Mouse (Mus musculus) embryonic fibroblast, embryonic 13.5 days (primary cell): ENCODE measurements around the gene Syt13. TPM values are rescaled to one million over a fixed set of nuclear protein-coding genes. Genes with fewer than 3 reads are reported as not detected.

Experiments
- H3K27ac ChIP-seq: 2 replicates; pipeline ENCODE4 v1.5.1; 2012; ENCODE audit warnings: low read length, control low read depth, inconsistent platforms; ENCODE audit not compliant: insufficient read depth
- H3K4me1 ChIP-seq: 2 replicates; pipeline ENCODE4 v1.6.1; 2011; ENCODE audit warnings: low read length; ENCODE audit not compliant: control insufficient read depth, insufficient read depth
- H3K4me3 ChIP-seq: 2 replicates; pipeline ENCODE4 v1.5.1; 2011; ENCODE audit warnings: mild to moderate bottlenecking, control low read depth, low read length; ENCODE audit not compliant: insufficient read depth
- CTCF ChIP-seq: IDR thresholded peaks from 2 replicates; pipeline ENCODE4 v1.5.1; 2011; ENCODE audit warnings: mild to moderate bottlenecking, control low read depth, low read length, moderate library complexity, borderline replicate concordance; ENCODE audit not compliant: insufficient read depth
- POLR2A ChIP-seq: IDR thresholded peaks from 2 replicates; pipeline ENCODE4 v1.6.1; 2011; ENCODE audit warnings: low read depth, mild to moderate bottlenecking, control low read depth, low read length, moderate library complexity
- polyA plus RNA-seq: library from polyadenylated mRNA; stranded (reverse); fragments of >200 nt; gene quantifications from 2 replicates; pipeline ENCODE4 v1.2.4, GENCODE M21; 2011; ENCODE audit warnings: low read depth; ENCODE audit not compliant: missing spikeins, insufficient read length

Syt13 gene
- polyA plus RNA-seq, 1 experiment, result 13.4 TPM

DNA sequence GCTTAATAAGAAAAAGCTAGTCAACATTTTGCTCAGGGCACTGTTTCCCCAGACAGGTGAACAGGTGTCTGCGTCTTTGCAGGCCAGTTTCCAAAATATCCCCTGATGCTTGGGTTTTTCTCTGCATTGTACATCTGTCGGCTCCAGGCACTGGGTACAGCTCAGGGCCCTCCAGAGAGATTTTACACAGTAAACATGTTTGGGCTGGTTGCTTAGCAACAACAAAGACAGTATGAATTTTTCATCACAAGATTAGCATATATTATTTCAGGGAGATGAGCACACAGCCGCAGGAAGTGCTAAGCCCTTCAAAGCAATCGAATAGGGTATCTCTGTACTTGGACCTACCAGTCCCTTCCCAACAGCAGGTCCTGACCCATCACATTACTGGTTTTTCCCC is 5.8 kb downstream of the Syt13 start:
- H3K4me3 ChIP-seq, result no peak overlapping the region
- H3K27ac ChIP-seq, result no peak overlapping the region
- no peak for TF ChIP-seq CTCF
- TF ChIP-seq POLR2A, result no peak

DNA sequence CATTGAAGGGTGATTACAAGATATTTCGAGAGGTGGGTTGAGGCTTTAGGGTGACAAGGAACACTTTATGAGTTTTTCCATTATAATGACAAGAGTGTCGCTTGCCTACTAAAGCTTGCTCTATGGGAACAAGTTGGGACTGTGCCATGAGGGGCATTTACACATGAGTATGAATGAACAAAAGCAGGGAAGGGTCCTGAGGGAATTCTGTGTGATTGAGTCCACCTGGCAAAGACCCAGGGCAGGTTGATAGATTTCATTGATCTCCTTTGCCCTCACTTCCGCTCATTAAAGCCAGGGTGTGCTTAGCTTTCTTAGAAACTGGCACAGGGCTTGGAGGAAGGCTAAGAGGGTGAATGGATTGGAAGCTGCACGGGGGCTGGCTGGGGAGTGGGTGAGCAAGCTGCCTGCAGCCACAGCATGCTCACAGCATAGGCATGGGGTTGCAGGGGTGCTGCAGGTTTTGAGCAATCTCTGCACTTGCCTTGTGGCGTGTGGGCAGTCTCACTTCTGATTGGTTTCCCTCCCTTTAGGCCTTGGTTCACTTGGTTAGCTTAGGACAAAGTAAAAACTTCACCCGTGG is 9.9 kb downstream of the Syt13 start:
- Histone ChIP-seq H3K27ac (no peak overlapping the region), H3K4me1 (no peaks in the 10 kb centered on the region), H3K4me3 (no peak overlapping the region)
- TF ChIP-seq POLR2A, result no peak
- TF ChIP-seq CTCF, result no peak

More for the DNA sequence above, 5.8 kb downstream of the Syt13 start:
- no peaks in the 10 kb centered on the region for H3K4me1 ChIP-seq

DNA sequence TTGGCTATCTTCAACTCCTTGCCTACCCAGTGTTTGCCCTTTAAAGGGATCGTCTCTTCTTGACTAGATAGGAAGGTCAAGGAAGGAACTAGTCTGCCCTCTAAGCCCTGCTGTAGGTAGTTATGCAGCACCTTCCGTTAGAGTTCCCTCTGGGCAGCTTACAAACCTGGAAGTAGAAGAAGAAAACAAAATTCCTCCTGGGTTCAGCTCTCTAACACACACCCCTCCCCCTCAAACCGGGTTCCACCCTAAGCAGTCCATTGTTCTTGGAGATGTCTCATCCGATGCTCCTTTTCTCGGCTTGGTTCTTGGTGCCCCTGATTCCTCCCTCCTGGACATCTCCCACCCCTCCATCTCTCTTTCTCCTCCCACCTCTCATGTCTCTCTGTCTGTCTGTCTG is 14.8 kb downstream of the Syt13 start:
- TF ChIP-seq POLR2A, result no peak
- TF ChIP-seq CTCF, result no peak
- H3K4me1 ChIP-seq, result no peaks in the 10 kb centered on the region
- no peak overlapping the region for H3K27ac ChIP-seq
- no peak overlapping the region for H3K4me3 ChIP-seq

DNA sequence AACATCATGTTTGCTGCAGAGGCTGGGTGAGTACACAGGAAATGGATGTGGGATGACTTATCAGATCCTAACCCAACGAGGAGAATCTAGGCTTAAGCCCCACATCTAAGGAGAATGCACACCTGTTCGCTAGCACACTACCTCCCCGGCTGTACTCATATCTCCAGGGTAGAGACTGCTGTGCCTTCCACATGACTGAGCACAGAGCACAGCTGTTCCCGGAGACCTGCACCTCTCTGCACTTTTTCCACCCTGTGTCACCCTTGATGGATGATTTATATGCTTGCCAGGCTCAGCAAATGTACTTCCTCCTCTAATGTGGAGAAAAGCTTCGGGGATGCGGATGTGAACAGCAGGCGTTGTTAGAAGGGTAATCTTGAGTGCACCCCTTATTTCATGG is 16.2 kb downstream of the Syt13 start:
- Histone ChIP-seq H3K4me1 (no peaks in the 10 kb centered on the region), H3K27ac (no peak overlapping the region), H3K4me3 (no peak overlapping the region)
- TF ChIP-seq CTCF (no peak), POLR2A (no peak)

DNA sequence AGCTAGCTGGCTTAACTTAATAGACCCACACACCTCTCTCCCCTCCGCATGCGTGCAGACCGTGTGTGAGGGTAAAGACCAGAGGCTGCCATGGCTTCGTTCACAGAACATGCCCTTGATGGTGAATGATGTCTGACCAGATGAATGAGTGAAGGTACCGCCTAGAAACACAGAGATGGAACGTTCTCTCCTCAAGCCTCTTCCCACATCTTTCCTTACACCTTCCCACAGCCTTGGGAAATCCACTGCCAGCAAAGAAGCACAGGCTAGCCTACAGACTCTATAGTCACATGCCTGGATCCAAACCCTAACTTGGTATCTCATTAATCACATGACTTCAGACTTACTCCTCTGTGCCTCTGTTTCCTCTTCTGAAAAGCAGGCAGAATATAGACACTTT is 18.5 kb downstream of the Syt13 start:
- Histone ChIP-seq H3K4me3 (no peak overlapping the region), H3K4me1 (no peaks in the 10 kb centered on the region), H3K27ac (no peak overlapping the region)

DNA sequence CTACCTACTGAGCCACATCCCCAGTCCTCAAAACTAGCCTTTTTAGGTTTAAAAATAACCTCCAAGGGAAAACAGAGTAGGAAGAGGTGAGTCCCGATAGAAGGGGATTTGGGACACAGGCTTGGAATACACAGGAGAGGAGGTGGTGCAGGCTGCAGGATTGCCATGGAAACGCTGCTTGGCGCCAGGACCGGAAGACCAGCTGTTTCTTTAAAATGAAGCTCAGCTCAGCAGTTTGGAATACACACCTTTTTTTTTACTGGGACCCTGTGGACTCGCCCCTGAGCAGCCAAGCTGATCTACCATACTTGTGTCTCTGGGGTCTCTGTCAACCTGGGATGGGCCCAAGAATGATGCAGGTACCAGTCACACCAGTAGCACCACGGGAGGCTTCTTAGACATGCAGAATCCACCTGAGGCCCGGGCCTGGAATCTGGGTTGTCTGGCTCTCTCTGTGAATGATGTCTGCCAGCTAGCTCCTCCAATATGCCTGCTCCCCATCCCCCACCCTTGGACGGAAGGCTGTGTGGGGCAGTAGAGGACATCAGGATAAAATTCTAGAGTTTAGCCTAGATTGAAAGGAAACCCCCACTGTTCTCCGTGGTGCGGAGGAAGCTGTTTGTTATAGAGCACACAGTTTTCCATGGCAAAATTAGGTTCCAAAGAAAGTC is 19.5 kb downstream of the Syt13 start:
- H3K4me3 ChIP-seq, result no peak overlapping the region
- TF ChIP-seq POLR2A, result no peak
- TF ChIP-seq CTCF, result no peak
- H3K4me1 ChIP-seq, result no peaks in the 10 kb centered on the region
- no peak overlapping the region for H3K27ac ChIP-seq

More for the DNA sequence above, 18.5 kb downstream of the Syt13 start:
- TF ChIP-seq POLR2A (no peak), CTCF (no peak)

DNA sequence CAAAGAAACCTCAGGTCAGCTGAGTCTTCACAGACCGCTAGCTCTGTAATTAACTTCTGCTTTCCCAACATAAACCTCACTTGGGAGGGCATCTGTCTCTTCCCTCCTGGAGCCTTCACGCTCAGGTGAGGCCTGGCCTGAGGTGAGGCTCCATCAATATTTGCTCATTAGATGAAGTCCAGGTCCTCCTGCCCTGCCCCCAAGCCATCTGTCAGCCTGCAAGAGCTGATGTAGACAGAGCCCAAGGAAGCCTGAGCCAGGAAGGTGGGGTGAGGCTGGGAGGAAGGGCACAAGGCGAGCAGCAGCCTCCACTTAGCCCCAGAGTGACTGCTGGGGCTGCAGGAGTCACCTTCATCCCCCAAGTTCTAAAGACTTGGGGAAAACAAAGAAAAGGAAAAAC is 20.6 kb downstream of the Syt13 start:
- Histone ChIP-seq H3K4me1 (no peaks in the 10 kb centered on the region), H3K4me3 (no peak overlapping the region), H3K27ac (no peak overlapping the region)
- no peak for TF ChIP-seq POLR2A
- no peak for TF ChIP-seq CTCF

DNA sequence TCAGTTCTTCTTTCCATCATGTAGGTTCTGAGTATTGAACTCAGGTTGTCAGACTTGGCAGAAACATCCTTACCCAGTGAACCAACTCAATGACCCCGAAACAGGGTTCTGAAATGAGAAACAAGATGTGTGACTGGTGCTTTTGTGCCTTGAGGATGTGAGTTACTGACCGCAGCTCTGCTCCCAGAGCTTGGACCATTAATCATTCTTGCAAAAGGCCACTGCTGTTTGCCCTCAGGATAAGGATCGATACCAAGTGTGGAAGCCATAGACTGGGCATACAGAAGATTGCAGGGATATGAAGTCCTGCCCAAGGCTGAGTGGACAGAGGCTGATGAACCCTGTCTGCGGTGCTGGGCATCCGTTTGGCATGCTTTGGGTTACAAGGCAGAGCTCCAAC is 23.2 kb downstream of the Syt13 start:
- Histone ChIP-seq H3K4me1 (no peaks in the 10 kb centered on the region), H3K27ac (no peak overlapping the region), H3K4me3 (no peak overlapping the region)
- no peak for TF ChIP-seq POLR2A
- no peak for TF ChIP-seq CTCF

DNA sequence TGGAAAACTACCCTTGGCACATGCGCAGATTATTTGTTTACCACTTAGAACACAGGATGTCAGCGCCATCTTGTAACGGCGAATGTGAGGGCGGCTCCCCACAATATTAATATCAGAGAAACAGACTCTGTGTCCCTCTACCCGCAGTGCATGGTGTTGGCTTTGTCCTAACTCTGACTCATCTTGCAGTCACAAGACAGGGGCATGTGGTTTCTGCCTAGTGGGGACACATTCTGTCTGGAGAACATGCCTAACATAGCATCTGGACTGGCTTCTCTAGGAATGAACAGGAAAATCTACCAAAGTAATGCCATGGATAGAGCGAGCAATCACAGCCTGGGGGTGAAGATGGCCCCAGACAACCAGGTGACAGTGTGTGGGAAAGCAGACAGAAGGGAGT is 23.9 kb downstream of the Syt13 start:
- H3K27ac ChIP-seq, result no peak overlapping the region
- TF ChIP-seq CTCF (no peak), POLR2A (no peak)
- no peaks in the 10 kb centered on the region for H3K4me1 ChIP-seq
- H3K4me3 ChIP-seq, result no peak overlapping the region

DNA sequence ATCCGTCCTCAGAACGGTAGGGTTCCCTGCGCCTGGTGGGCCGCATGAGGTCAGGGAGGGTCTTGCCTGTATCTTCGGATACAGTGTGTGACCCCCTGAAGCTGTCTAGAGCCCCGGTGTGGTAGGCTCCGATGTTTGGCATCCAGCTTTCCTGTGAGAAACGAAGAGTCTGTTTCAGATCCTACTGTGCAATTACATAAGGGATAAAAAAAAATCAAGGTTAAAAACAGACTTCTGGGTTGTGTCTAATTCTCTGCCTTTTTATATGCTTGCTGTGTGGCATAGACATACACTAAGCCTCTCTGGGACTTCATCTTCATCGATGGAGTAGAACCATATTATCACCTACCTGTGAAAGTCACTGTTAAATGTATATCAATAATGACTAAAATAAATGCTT is 26.1 kb downstream of the Syt13 start:
- TF ChIP-seq CTCF (no peak), POLR2A (no peak)
- no peak overlapping the region for H3K4me3 ChIP-seq
- no peaks in the 10 kb centered on the region for H3K4me1 ChIP-seq
- no peak overlapping the region for H3K27ac ChIP-seq
